Mouse (Mus musculus): Measurements from ENCODE around the gene 1700057G04Rik.

- no peak for TF ChIP-seq EP300 (IDR thresholded peaks at IDR 0.05; ENCODE audit: low read depth)
- TF ChIP-seq CTCF (IDR thresholded peaks at IDR 0.05; ENCODE audit: low read depth): no peak
Observed at GRCm38 (mm10) chr9:92385831-92386230, 76.7 kb downstream of the 1700057G04Rik start.

All from liver, postnatal 0 days (tissue).